Mouse (Mus musculus): ENCODE measurements around the gene Gpr179. TPM values are rescaled to one million over a fixed set of nuclear protein-coding genes. Genes with fewer than 3 reads are reported as not detected.
"Not testable (repeated sequence)": the region's sequence is repeated elsewhere in the genome, so short reads cannot be mapped to it uniquely, and the experiment has no call there.

Gene Gpr179
- polyA plus RNA-seq, 1 experiment from 2014 or later = 0.33 TPM

- 49% methylated on average over 8 of the region's 8 CpGs for WGBS
- Histone ChIP-seq H3K4me2 (peak overlapping the region; percentile 59), H3K4me1 (peaks cover 29% of the 10 kb centered on the region), H3K36me3 (0 out of 2 replicates have a peak, but pooled peaks cover 3% of the 10 kb centered on the region), H3K4me3 (replicated peaks) (peak overlapping the region; percentile 56), H3K27ac (replicated peaks) (peak overlapping the region; percentile 70), H3K27me3 (replicated peaks) (no peaks in the 10 kb centered on the region), H3K9ac (replicated peaks) (peak overlapping the region; percentile 36; the same call in 1 of the 2 replicates), H3K9me3 (replicated peaks) (no peaks in the 10 kb centered on the region)
- ATAC-seq (ENCODE audit: low FRiP score) = no peak
Observed at GRCm38 (mm10) chr11:97314751-97315503, 37.0 kb downstream of the Gpr179 start.

GRCm38 (mm10) chr11:97314110-97314509 lies 37.8 kb downstream of the Gpr179 start:
- no peak overlapping the region for H3K9ac ChIP-seq (replicated peaks)
- H3K9me3 ChIP-seq (replicated peaks) = no peaks in the 10 kb centered on the region

GRCm38 (mm10) chr11:97312871-97313270 lies 39.0 kb downstream of the Gpr179 start:
- not testable (repeated sequence) for H3K9ac ChIP-seq (replicated peaks); H3K27me3 ChIP-seq (replicated peaks); H3K9me3 ChIP-seq (replicated peaks); H3K36me3 ChIP-seq; ATAC-seq (ENCODE audit: low FRiP score); H3K27ac ChIP-seq (replicated peaks); H3K4me3 ChIP-seq (replicated peaks); H3K4me2 ChIP-seq
- peaks cover 38% of the 10 kb centered on the region for H3K4me1 ChIP-seq
- 80% methylated on average over 1 of the region's 1 CpGs for WGBS

More at GRCm38 (mm10) chr11:97314110-97314509, 37.8 kb downstream of the Gpr179 start:
- Histone ChIP-seq H3K4me1 (peaks cover 37% of the 10 kb centered on the region), H3K4me3 (replicated peaks) (no peak overlapping the region), H3K27me3 (replicated peaks) (no peaks in the 10 kb centered on the region), H3K4me2 (no peak overlapping the region), H3K27ac (replicated peaks) (no peak overlapping the region), H3K36me3 (0 out of 2 replicates have a peak, but pooled peaks cover 2% of the 10 kb centered on the region)
- ATAC-seq (ENCODE audit: low FRiP score) = no peak
- WGBS = 94% methylated on average over 3 of the region's 3 CpGs

- Histone ChIP-seq H3K4me3 (replicated peaks) (peak overlapping the region; percentile 14), H3K36me3 (no peaks in the 10 kb centered on the region), H3K4me2 (peak overlapping the region; percentile 64), H3K9ac (replicated peaks) (0 out of 2 replicates have a peak overlapping the region, but pooled peaks have one; percentile 17), H3K27ac (replicated peaks) (peak overlapping the region; percentile 29; the same call in 1 of the 2 replicates), H3K4me1 (peaks cover 29% of the 10 kb centered on the region), H3K27me3 (replicated peaks) (no peaks in the 10 kb centered on the region), H3K9me3 (replicated peaks) (no peaks in the 10 kb centered on the region)
- ATAC-seq (ENCODE audit: low FRiP score) = no peak
- whole genome bisulfite sequencing = 8% methylated on average over 18 of the region's 18 CpGs
Observed at GRCm38 (mm10) chr11:97310895-97311631, 40.8 kb downstream of the Gpr179 start.

- peak overlapping the region; percentile 43; the same call in 1 of the 2 replicates for H3K27ac ChIP-seq (replicated peaks)
- WGBS = under 1% methylated on average over 25 of the region's 25 CpGs
- H3K4me3 ChIP-seq (replicated peaks) = peak overlapping the region; percentile 35
- H3K27me3 ChIP-seq (replicated peaks) = no peaks in the 10 kb centered on the region
- H3K9ac ChIP-seq (replicated peaks) = peak overlapping the region; percentile 40
- no peaks in the 10 kb centered on the region for H3K9me3 ChIP-seq (replicated peaks)
- no peaks in the 10 kb centered on the region for H3K36me3 ChIP-seq
- peak; percentile 80 for ATAC-seq (ENCODE audit: low FRiP score)
- peak overlapping the region; percentile 64 for H3K4me2 ChIP-seq
- peaks cover 27% of the 10 kb centered on the region for H3K4me1 ChIP-seq
Observed at GRCm38 (mm10) chr11:97309911-97310571, 41.8 kb downstream of the Gpr179 start.

- H3K27me3 ChIP-seq (replicated peaks) = no peaks in the 10 kb centered on the region
- H3K9me3 ChIP-seq (replicated peaks) = no peaks in the 10 kb centered on the region
- no peaks in the 10 kb centered on the region for H3K36me3 ChIP-seq
- no peak for ATAC-seq (ENCODE audit: low FRiP score)
- 4% methylated on average over 9 of the region's 9 CpGs for WGBS
- H3K4me1 ChIP-seq = peaks cover 26% of the 10 kb centered on the region
- peak overlapping the region; percentile 64 for H3K4me2 ChIP-seq
- H3K9ac ChIP-seq (replicated peaks) = peak overlapping the region; percentile 40
- H3K27ac ChIP-seq (replicated peaks) = peak overlapping the region; percentile 43; the same call in 1 of the 2 replicates
- H3K4me3 ChIP-seq (replicated peaks) = peak overlapping the region; percentile 35
Observed at GRCm38 (mm10) chr11:97309451-97309836, 42.4 kb downstream of the Gpr179 start.

GRCm38 (mm10) chr11:97308806-97309450 lies 42.9 kb downstream of the Gpr179 start:
- Histone ChIP-seq H3K9me3 (replicated peaks) (no peaks in the 10 kb centered on the region), H3K4me3 (replicated peaks) (peak overlapping the region; percentile 35; the same call in 1 of the 2 replicates), H3K27ac (replicated peaks) (no peak overlapping the region), H3K27me3 (replicated peaks) (no peaks in the 10 kb centered on the region), H3K4me2 (peak overlapping the region; percentile 64), H3K36me3 (no peaks in the 10 kb centered on the region), H3K9ac (replicated peaks) (peak overlapping the region; percentile 40; the same call in 1 of the 2 replicates), H3K4me1 (peaks cover 26% of the 10 kb centered on the region)
- ATAC-seq (ENCODE audit: low FRiP score) = no peak
- whole genome bisulfite sequencing = 60% methylated on average over 3 of the region's 3 CpGs

GRCm38 (mm10) chr11:97307294-97308069 lies 44.4 kb downstream of the Gpr179 start:
- ATAC-seq (ENCODE audit: low FRiP score) = no peak
- H3K36me3 ChIP-seq = no peaks in the 10 kb centered on the region
- H3K27me3 ChIP-seq (replicated peaks) = no peaks in the 10 kb centered on the region
- peaks cover 26% of the 10 kb centered on the region for H3K4me1 ChIP-seq
- H3K9me3 ChIP-seq (replicated peaks) = no peaks in the 10 kb centered on the region
- WGBS = 94% methylated on average over 11 of the region's 11 CpGs
- no peak overlapping the region for H3K4me3 ChIP-seq (replicated peaks)
- H3K4me2 ChIP-seq = no peak overlapping the region
- no peak overlapping the region for H3K9ac ChIP-seq (replicated peaks)
- H3K27ac ChIP-seq (replicated peaks) = no peak overlapping the region

- 92% methylated on average over 5 of the region's 5 CpGs for WGBS
- ATAC-seq (ENCODE audit: low FRiP score) = no peak
Observed at GRCm38 (mm10) chr11:97304631-97305030, 47.2 kb downstream of the Gpr179 start.

GRCm38 (mm10) chr11:97302231-97302781 lies 49.6 kb downstream of the Gpr179 start:
- Histone ChIP-seq H3K9me3 (replicated peaks) (no peaks in the 10 kb centered on the region), H3K4me1 (0 out of 2 replicates have a peak, but pooled peaks cover 3% of the 10 kb centered on the region), H3K36me3 (no peaks in the 10 kb centered on the region), H3K4me3 (replicated peaks) (no peak overlapping the region), H3K4me2 (no peak overlapping the region), H3K27me3 (replicated peaks) (no peaks in the 10 kb centered on the region), H3K27ac (replicated peaks) (no peak overlapping the region), H3K9ac (replicated peaks) (no peak overlapping the region)
- WGBS = 37% methylated on average over 7 of the region's 7 CpGs
- ATAC-seq (ENCODE audit: low FRiP score) = no peak

More at GRCm38 (mm10) chr11:97304631-97305030, 47.2 kb downstream of the Gpr179 start:
- no peak overlapping the region for H3K27ac ChIP-seq (replicated peaks)
- no peak overlapping the region for H3K4me2 ChIP-seq
- no peaks in the 10 kb centered on the region for H3K9me3 ChIP-seq (replicated peaks)
- H3K4me3 ChIP-seq (replicated peaks) = no peak overlapping the region
- H3K27me3 ChIP-seq (replicated peaks) = no peaks in the 10 kb centered on the region
- no peak overlapping the region for H3K9ac ChIP-seq (replicated peaks)
- no peaks in the 10 kb centered on the region for H3K36me3 ChIP-seq
- peaks cover 9% of the 10 kb centered on the region for H3K4me1 ChIP-seq
